Mouse (Mus musculus): Measurements from ENCODE around the gene Sf1.
A peak's percentile ranks its signal among the peaks of the same experiment; 100 is the strongest.

The Sf1 gene

DNA sequence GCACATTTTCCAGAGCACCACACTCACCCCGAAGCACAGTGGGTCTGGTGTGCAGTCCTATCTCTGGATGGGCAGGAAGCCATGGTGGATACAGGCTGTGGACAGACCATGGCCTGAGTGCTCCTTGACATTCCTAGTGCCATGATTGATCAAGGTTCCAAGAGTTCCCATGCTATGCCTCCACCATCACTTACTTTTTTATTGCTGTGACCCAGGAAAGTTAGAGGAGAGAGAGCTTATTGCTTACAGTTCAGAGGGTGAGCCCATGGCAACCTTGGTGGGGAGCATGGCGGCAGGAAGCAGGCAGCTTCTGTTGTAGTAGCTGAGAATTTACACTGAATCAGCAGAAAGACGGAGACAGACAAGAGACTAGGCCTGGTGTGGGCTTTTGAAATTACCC is 2.2 kb upstream of the Sf1 start:
- Histone ChIP-seq H3K36me3 (ENCODE audit: insufficient read depth, low read length) (peaks cover 38% of the 10 kb centered on the region), H3K27me3 (ENCODE audit: insufficient read depth, low read length) (no peaks in the 10 kb centered on the region), H3K4me1 (replicated peaks; ENCODE audit: low read depth, low read length) (peaks cover 28% of the 10 kb centered on the region), H3K9me3 (ENCODE audit: low read length) (no peaks in the 10 kb centered on the region), H3K4me3 (replicated peaks; ENCODE audit: low read length) (no peak overlapping the region)
- no peak for TF ChIP-seq POU5F1 (IDR thresholded peaks at IDR 0.05; ENCODE audit: borderline replicate concordance, low read length)
- no peak for TF ChIP-seq NANOG (IDR thresholded peaks at IDR 0.05; ENCODE audit: borderline replicate concordance, low read length)
- TF ChIP-seq CTCF (conservative IDR thresholded peaks at IDR 0.05; ENCODE audit: low read length), result no peak

DNA sequence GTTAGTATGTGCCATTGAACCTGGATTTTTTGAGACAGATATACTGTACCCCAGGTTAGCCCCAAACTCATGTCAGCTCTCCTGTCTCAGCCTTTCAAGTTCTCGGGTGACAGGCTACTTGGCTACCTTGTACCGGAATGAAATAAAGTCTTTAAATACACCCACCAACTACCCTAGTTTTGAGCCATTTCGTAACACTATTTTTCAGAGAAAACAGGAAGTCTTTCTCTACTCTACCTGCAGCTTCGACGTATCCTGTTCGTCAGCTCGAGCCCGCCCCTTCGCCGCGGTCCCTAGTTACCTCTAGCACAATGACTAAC is 439 bp upstream of the Sf1 start:
- Histone ChIP-seq H3K9me3 (ENCODE audit: low read length) (no peaks in the 10 kb centered on the region), H3K36me3 (ENCODE audit: insufficient read depth, low read length) (peaks cover 56% of the 10 kb centered on the region), H3K4me3 (replicated peaks; ENCODE audit: low read length) (peak overlapping the region; percentile 99), H3K27me3 (ENCODE audit: insufficient read depth, low read length) (no peaks in the 10 kb centered on the region), H3K4me1 (replicated peaks; ENCODE audit: low read depth, low read length) (peaks cover 44% of the 10 kb centered on the region)
- no peak for TF ChIP-seq POU5F1 (IDR thresholded peaks at IDR 0.05; ENCODE audit: borderline replicate concordance, low read length)
- no peak for TF ChIP-seq NANOG (IDR thresholded peaks at IDR 0.05; ENCODE audit: borderline replicate concordance, low read length)

DNA sequence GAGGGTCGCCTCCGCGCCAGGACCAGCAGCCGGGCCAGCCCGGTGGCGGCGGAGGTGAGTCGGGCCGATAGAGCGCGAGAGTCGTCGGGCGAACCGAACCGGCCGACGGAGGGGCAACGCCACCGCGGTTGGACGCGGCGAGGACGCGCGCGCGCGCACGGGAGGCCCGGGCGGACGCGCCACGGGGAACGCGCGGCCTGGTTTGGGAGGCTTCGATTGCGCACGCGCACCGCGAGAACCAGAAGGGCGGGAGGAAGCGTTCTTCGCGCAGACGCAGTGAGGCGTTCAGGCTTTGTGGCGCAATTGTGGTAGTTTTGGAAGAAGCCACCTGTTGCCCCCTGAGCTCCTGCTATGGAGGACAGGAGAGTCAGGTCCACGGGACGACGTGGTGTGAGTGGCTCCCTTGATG is 831 bp downstream of the Sf1 start:
- H3K9me3 ChIP-seq (ENCODE audit: low read length), result no peaks in the 10 kb centered on the region
- no peaks in the 10 kb centered on the region for H3K27me3 ChIP-seq (ENCODE audit: insufficient read depth, low read length)
- H3K4me1 ChIP-seq (replicated peaks; ENCODE audit: low read depth, low read length), result peaks cover 55% of the 10 kb centered on the region
- TF ChIP-seq POU5F1 (IDR thresholded peaks at IDR 0.05; ENCODE audit: borderline replicate concordance, low read length) (no peak), CTCF (conservative IDR thresholded peaks at IDR 0.05; ENCODE audit: low read length) (no peak), NANOG (IDR thresholded peaks at IDR 0.05; ENCODE audit: borderline replicate concordance, low read length) (no peak)
- peak overlapping the region; percentile 99 for H3K4me3 ChIP-seq (replicated peaks; ENCODE audit: low read length)
- H3K36me3 ChIP-seq (ENCODE audit: insufficient read depth, low read length), result peaks cover 68% of the 10 kb centered on the region

DNA sequence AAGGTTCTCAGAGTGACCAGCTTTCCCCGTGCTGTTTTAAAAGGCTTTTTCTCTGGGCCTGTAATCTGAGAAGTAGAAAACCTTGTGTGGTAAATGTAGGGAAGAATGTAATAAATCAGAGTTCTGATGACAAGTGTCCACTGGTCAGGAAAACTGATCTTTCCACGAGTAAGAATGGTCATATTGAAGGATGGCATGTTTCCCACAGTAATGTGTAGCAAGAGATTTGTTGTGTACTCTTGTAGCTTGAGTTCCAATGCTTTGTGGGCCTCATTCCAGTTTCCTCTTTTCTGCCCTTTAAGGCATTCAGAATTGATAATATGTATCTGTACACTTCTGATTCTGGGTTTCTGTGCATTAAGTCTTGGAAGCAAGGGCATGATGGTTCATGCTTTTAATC is 1.4 kb downstream of the Sf1 start:
- H3K4me1 ChIP-seq (replicated peaks; ENCODE audit: low read depth, low read length), result peaks cover 60% of the 10 kb centered on the region

DNA sequence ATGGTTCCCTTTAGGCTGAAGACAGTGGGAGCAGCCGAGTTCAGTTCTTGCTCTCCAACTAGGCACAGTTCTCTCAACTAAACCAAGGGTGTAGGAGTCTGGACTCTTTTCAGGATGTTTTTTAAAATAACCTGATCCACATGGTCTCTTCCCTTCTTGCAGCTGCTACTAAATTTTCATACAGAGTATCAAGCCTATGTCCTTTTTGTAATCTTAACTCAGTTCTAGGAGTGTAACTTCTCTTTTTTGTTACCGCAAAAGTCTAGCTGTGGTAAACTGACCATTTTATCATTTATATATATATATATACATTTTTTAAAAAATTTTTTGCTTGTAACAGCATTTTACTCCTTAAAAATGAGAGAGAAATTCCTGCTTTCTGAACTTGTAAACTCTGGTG is 6.7 kb downstream of the Sf1 start:
- H3K4me1 ChIP-seq (replicated peaks; ENCODE audit: low read depth, low read length), result peaks cover 92% of the 10 kb centered on the region
- no peak for TF ChIP-seq CTCF (conservative IDR thresholded peaks at IDR 0.05; ENCODE audit: low read length)
- TF ChIP-seq NANOG (IDR thresholded peaks at IDR 0.05; ENCODE audit: borderline replicate concordance, low read length), result no peak
- TF ChIP-seq POU5F1 (IDR thresholded peaks at IDR 0.05; ENCODE audit: borderline replicate concordance, low read length), result no peak

More for the DNA sequence above, 1.4 kb downstream of the Sf1 start:
- Histone ChIP-seq H3K27me3 (ENCODE audit: insufficient read depth, low read length) (no peaks in the 10 kb centered on the region), H3K36me3 (ENCODE audit: insufficient read depth, low read length) (peaks cover 74% of the 10 kb centered on the region), H3K9me3 (ENCODE audit: low read length) (no peaks in the 10 kb centered on the region), H3K4me3 (replicated peaks; ENCODE audit: low read length) (peak overlapping the region; percentile 99)
- TF ChIP-seq POU5F1 (IDR thresholded peaks at IDR 0.05; ENCODE audit: borderline replicate concordance, low read length), result no peak
- TF ChIP-seq NANOG (IDR thresholded peaks at IDR 0.05; ENCODE audit: borderline replicate concordance, low read length), result no peak
- TF ChIP-seq CTCF (conservative IDR thresholded peaks at IDR 0.05; ENCODE audit: low read length), result no peak

DNA sequence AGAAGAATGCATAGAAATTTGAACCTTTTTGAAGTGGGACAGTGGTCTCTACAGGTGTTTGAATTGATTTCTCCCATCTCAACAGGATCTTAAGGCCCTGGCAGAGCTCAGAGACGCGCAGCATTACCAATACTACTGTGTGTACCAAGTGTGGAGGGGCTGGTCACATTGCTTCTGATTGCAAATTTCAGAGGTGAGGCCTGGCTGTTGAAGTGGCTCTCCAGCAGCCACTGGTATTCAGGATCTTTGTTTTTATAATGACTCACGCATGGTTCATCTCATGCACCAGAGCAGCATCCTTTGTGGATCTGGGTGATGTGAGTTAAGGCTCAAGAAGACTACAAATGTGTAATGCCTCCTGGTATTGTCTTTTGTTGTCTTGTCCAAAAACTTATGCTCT is 8.9 kb downstream of the Sf1 start:
- no peak for TF ChIP-seq POU5F1 (IDR thresholded peaks at IDR 0.05; ENCODE audit: borderline replicate concordance, low read length)
- no peak for TF ChIP-seq NANOG (IDR thresholded peaks at IDR 0.05; ENCODE audit: borderline replicate concordance, low read length)
- TF ChIP-seq CTCF (conservative IDR thresholded peaks at IDR 0.05; ENCODE audit: low read length), result no peak
- Histone ChIP-seq H3K27me3 (ENCODE audit: insufficient read depth, low read length) (no peaks in the 10 kb centered on the region), H3K36me3 (ENCODE audit: insufficient read depth, low read length) (peaks cover 99% of the 10 kb centered on the region), H3K4me3 (replicated peaks; ENCODE audit: low read length) (no peak overlapping the region), H3K9me3 (ENCODE audit: low read length) (no peaks in the 10 kb centered on the region), H3K4me1 (replicated peaks; ENCODE audit: low read depth, low read length) (peaks cover 88% of the 10 kb centered on the region)

More for the DNA sequence above, 6.7 kb downstream of the Sf1 start:
- Histone ChIP-seq H3K4me3 (replicated peaks; ENCODE audit: low read length) (no peak overlapping the region), H3K36me3 (ENCODE audit: insufficient read depth, low read length) (peaks cover 100% of the 10 kb centered on the region), H3K9me3 (ENCODE audit: low read length) (no peaks in the 10 kb centered on the region), H3K27me3 (ENCODE audit: insufficient read depth, low read length) (no peaks in the 10 kb centered on the region)

DNA sequence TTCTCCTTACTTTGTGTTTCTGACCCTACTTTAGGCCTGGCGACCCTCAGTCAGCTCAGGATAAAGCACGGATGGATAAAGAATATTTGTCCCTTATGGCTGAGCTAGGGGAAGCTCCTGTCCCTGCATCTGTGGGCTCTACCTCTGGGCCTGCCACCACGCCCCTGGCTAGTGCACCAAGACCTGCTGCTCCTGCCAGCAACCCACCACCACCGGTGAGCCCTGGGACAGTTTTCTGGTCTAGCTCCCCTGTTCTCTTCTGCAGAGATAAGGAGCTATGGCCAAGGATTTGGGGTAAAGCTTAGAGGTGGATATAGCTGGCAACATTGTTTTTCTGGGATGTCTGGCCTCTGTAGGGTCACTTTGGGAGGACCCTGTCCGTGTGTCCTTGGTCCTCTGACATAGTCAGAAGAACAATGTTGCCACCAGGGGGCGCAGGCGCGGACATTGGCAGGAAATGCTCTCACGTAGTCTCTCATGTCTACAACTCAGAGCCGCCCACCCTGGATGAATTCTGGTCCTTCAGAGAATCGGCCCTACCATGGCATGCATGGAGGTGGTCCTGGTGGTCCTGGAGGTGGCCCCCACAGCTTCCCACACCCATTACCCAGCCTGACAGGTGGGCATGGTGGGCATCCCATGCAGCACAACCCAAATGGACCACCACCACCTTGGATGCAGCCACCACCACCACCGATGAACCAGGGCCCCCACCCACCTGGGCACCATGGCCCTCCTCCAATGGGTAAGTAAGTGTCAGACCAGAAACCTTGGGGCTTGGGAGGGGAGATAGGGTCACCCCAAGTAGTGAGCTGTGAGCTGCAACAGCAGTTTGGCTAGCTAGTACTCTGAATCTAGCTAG is 10.3 kb downstream of the Sf1 start:
- Histone ChIP-seq H3K9me3 (ENCODE audit: low read length) (no peaks in the 10 kb centered on the region), H3K4me3 (replicated peaks; ENCODE audit: low read length) (peak overlapping the region; percentile 51), H3K27me3 (ENCODE audit: insufficient read depth, low read length) (no peaks in the 10 kb centered on the region), H3K4me1 (replicated peaks; ENCODE audit: low read depth, low read length) (peaks cover 89% of the 10 kb centered on the region), H3K36me3 (ENCODE audit: insufficient read depth, low read length) (peaks cover 99% of the 10 kb centered on the region)
- TF ChIP-seq NANOG (IDR thresholded peaks at IDR 0.05; ENCODE audit: borderline replicate concordance, low read length), result no peak
- peak; percentile 66 for TF ChIP-seq CTCF (conservative IDR thresholded peaks at IDR 0.05; ENCODE audit: low read length)

DNA sequence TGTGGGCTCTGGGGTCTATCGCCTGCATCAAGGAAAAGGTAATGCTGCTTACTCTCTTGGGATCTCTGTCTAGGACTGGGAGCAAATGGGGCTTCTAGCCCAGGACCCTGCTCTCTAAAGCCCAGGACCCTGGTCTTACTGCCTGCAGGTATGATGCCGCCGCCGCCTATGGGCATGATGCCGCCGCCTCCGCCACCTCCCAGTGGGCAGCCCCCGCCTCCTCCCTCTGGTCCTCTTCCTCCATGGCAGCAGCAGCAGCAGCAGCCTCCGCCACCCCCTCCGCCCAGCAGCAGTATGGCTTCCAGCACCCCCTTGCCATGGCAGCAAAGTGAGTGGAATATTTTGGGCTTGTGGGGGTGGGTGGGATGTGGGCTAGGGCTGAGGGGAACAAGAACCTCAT is 11.1 kb downstream of the Sf1 start:
- TF ChIP-seq POU5F1 (IDR thresholded peaks at IDR 0.05; ENCODE audit: borderline replicate concordance, low read length) (no peak), NANOG (IDR thresholded peaks at IDR 0.05; ENCODE audit: borderline replicate concordance, low read length) (no peak)
- Histone ChIP-seq H3K27me3 (ENCODE audit: insufficient read depth, low read length) (no peaks in the 10 kb centered on the region), H3K9me3 (ENCODE audit: low read length) (no peaks in the 10 kb centered on the region), H3K4me1 (replicated peaks; ENCODE audit: low read depth, low read length) (peaks cover 83% of the 10 kb centered on the region), H3K4me3 (replicated peaks; ENCODE audit: low read length) (peak overlapping the region; percentile 51), H3K36me3 (ENCODE audit: insufficient read depth, low read length) (peaks cover 99% of the 10 kb centered on the region)
